Mouse (Mus musculus) stomach, embryonic 15.5 days (tissue): ENCODE measurements at regions not wholly inside any gene's neighbourhood (a gene's known extent, or its start where the extent isn't known, plus 50 kb on each side); places are given as distances from the start of the nearest gene placed in this dataset.

ENCODE experiments used
- ATAC-seq: fragments of 200-750 bp; cut with Nextera tagmentation; 2 replicates; pipeline ENCODE4 v1.8.0; 2017; ENCODE audit warnings: low read depth, moderate number of reproducible peaks, moderate TSS enrichment; ENCODE audit not compliant: insufficient read depth, low FRiP score
- H3K27ac ChIP-seq: fragments of 300-500 bp; sonication (generic); 2 replicates; pipeline ENCODE4 v1.5.1; 2015; ENCODE audit warnings: mild to moderate bottlenecking, inconsistent platforms
- H3K27me3 ChIP-seq: fragments of 300-500 bp; sonication (generic); replicated peaks from 2 replicates; pipeline ENCODE4 v1.6.1; 2015; ENCODE audit warnings: inconsistent platforms
- H3K36me3 ChIP-seq: fragments of 300-500 bp; sonication (generic); 2 replicates; pipeline ENCODE4 v1.6.1; 2015; ENCODE audit warnings: inconsistent platforms
- H3K4me1 ChIP-seq: fragments of 300-500 bp; sonication (generic); 2 replicates; pipeline ENCODE4 v1.6.1; 2015; ENCODE audit warnings: inconsistent platforms
- H3K4me2 ChIP-seq: fragments of 300-500 bp; sonication (generic); 2 replicates; pipeline ENCODE4 v1.6.1; 2015; ENCODE audit warnings: mild to moderate bottlenecking, inconsistent platforms
- H3K4me3 ChIP-seq: fragments of 300-500 bp; sonication (generic); replicated peaks from 2 replicates; pipeline ENCODE4 v1.5.1; 2015; ENCODE audit warnings: inconsistent platforms
- H3K9ac ChIP-seq: fragments of 300-500 bp; sonication (generic); 2 replicates; pipeline ENCODE4 v1.6.1; 2015; ENCODE audit warnings: inconsistent platforms
- H3K9me3 ChIP-seq: fragments of 300-500 bp; sonication (generic); 2 replicates; pipeline ENCODE4 v1.6.1; 2016; ENCODE audit warnings: inconsistent platforms
- WGBS: fragments of 180-500 bp; shearing (Covaris S2); methylation state at CpG from one replicate; pipeline ENCODE4 v1.1.7; 2015; 5-methylcytosine and 5-hydroxymethylcytosine counted together

- Histone ChIP-seq H3K4me2 (no peak overlapping the region), H3K9me3 (no peaks in the 10 kb centered on the region), H3K36me3 (no peaks in the 10 kb centered on the region), H3K27ac (no peak overlapping the region), H3K27me3 (no peaks in the 10 kb centered on the region), H3K4me1 (no peaks in the 10 kb centered on the region), H3K4me3 (no peak overlapping the region), H3K9ac (no peak overlapping the region)
- 83% methylated on average over 1 of the region's 1 CpGs for WGBS
- ATAC-seq: no peak
Observed at GRCm38 (mm10) chr2:45688996-45689395, 571.8 kb upstream of the Zeb2 start.

- Histone ChIP-seq H3K27me3 (no peaks in the 10 kb centered on the region), H3K9ac (no peak overlapping the region), H3K27ac (no peak overlapping the region), H3K9me3 (no peaks in the 10 kb centered on the region), H3K36me3 (no peaks in the 10 kb centered on the region), H3K4me3 (no peak overlapping the region), H3K4me1 (no peaks in the 10 kb centered on the region), H3K4me2 (no peak overlapping the region)
- no peak for ATAC-seq
- 76% methylated on average over 1 of the region's 1 CpGs for WGBS
Observed at GRCm38 (mm10) chr2:45681251-45681650, 564.1 kb upstream of the Zeb2 start.

GRCm38 (mm10) chr2:45679101-45679895 lies 562.1 kb upstream of the Zeb2 start:
- H3K4me2 ChIP-seq: no peak overlapping the region
- no peak for ATAC-seq
- no peaks in the 10 kb centered on the region for H3K36me3 ChIP-seq
- no peak overlapping the region for H3K4me3 ChIP-seq
- WGBS: 67% methylated on average over 10 of the region's 10 CpGs
- no peak overlapping the region for H3K9ac ChIP-seq
- H3K4me1 ChIP-seq: no peaks in the 10 kb centered on the region
- H3K27me3 ChIP-seq: no peaks in the 10 kb centered on the region
- no peak overlapping the region for H3K27ac ChIP-seq
- H3K9me3 ChIP-seq: no peaks in the 10 kb centered on the region

- WGBS: 53% methylated on average over 9 of the region's 9 CpGs
- no peak overlapping the region for H3K9ac ChIP-seq
- no peak for ATAC-seq
- no peak overlapping the region for H3K27ac ChIP-seq
- no peaks in the 10 kb centered on the region for H3K36me3 ChIP-seq
- no peak overlapping the region for H3K4me3 ChIP-seq
- H3K4me2 ChIP-seq: no peak overlapping the region
- no peaks in the 10 kb centered on the region for H3K4me1 ChIP-seq
- no peaks in the 10 kb centered on the region for H3K9me3 ChIP-seq
- H3K27me3 ChIP-seq: no peaks in the 10 kb centered on the region
Observed at GRCm38 (mm10) chr2:45678685-45679084, 561.5 kb upstream of the Zeb2 start.

- no peak for ATAC-seq
Observed at GRCm38 (mm10) chr2:45675776-45676175, 558.6 kb upstream of the Zeb2 start.

GRCm38 (mm10) chr2:45656011-45656410 lies 538.8 kb upstream of the Zeb2 start:
- H3K27me3 ChIP-seq: no peaks in the 10 kb centered on the region
- H3K4me1 ChIP-seq: no peaks in the 10 kb centered on the region
- no peaks in the 10 kb centered on the region for H3K9me3 ChIP-seq
- H3K4me3 ChIP-seq: no peak overlapping the region
- H3K9ac ChIP-seq: no peak overlapping the region
- no peaks in the 10 kb centered on the region for H3K36me3 ChIP-seq
- no peak for ATAC-seq
- H3K4me2 ChIP-seq: no peak overlapping the region
- no peak overlapping the region for H3K27ac ChIP-seq
- WGBS: 63% methylated on average over 1 of the region's 1 CpGs

More at GRCm38 (mm10) chr2:45675776-45676175, 558.6 kb upstream of the Zeb2 start:
- 97% methylated on average over 2 of the region's 2 CpGs for WGBS
- no peak overlapping the region for H3K27ac ChIP-seq
- no peak overlapping the region for H3K4me3 ChIP-seq
- H3K9ac ChIP-seq: no peak overlapping the region
- no peaks in the 10 kb centered on the region for H3K9me3 ChIP-seq
- no peaks in the 10 kb centered on the region for H3K36me3 ChIP-seq
- no peaks in the 10 kb centered on the region for H3K27me3 ChIP-seq
- no peaks in the 10 kb centered on the region for H3K4me1 ChIP-seq
- H3K4me2 ChIP-seq: no peak overlapping the region

GRCm38 (mm10) chr2:45654693-45655092 lies 537.5 kb upstream of the Zeb2 start:
- Histone ChIP-seq H3K9ac (no peak overlapping the region), H3K36me3 (no peaks in the 10 kb centered on the region), H3K27ac (no peak overlapping the region)

GRCm38 (mm10) chr2:45652977-45653376 lies 535.8 kb upstream of the Zeb2 start:
- no peak for ATAC-seq
- 78% methylated on average over 3 of the region's 3 CpGs for WGBS

More at GRCm38 (mm10) chr2:45654693-45655092, 537.5 kb upstream of the Zeb2 start:
- Histone ChIP-seq H3K4me3 (no peak overlapping the region), H3K9me3 (no peaks in the 10 kb centered on the region), H3K4me2 (no peak overlapping the region), H3K27me3 (no peaks in the 10 kb centered on the region), H3K4me1 (no peaks in the 10 kb centered on the region)
- ATAC-seq: no peak

GRCm38 (mm10) chr2:45650271-45650985 lies 533.2 kb upstream of the Zeb2 start:
- H3K9me3 ChIP-seq: no peaks in the 10 kb centered on the region
- H3K36me3 ChIP-seq: no peaks in the 10 kb centered on the region
- H3K4me1 ChIP-seq: no peaks in the 10 kb centered on the region
- 84% methylated on average over 5 of the region's 5 CpGs for WGBS
- H3K27me3 ChIP-seq: no peaks in the 10 kb centered on the region
- no peak for ATAC-seq
- no peak overlapping the region for H3K27ac ChIP-seq
- no peak overlapping the region for H3K4me3 ChIP-seq
- no peak overlapping the region for H3K4me2 ChIP-seq
- no peak overlapping the region for H3K9ac ChIP-seq

More at GRCm38 (mm10) chr2:45652977-45653376, 535.8 kb upstream of the Zeb2 start:
- Histone ChIP-seq H3K4me3 (no peak overlapping the region), H3K4me1 (no peaks in the 10 kb centered on the region), H3K9ac (no peak overlapping the region), H3K36me3 (no peaks in the 10 kb centered on the region), H3K4me2 (no peak overlapping the region), H3K27ac (no peak overlapping the region), H3K9me3 (no peaks in the 10 kb centered on the region), H3K27me3 (no peaks in the 10 kb centered on the region)

GRCm38 (mm10) chr2:45647846-45648245 lies 530.7 kb upstream of the Zeb2 start:
- Histone ChIP-seq H3K27ac (no peak overlapping the region), H3K4me3 (no peak overlapping the region), H3K27me3 (no peaks in the 10 kb centered on the region), H3K9me3 (no peaks in the 10 kb centered on the region), H3K4me1 (no peaks in the 10 kb centered on the region), H3K36me3 (no peaks in the 10 kb centered on the region), H3K4me2 (no peak overlapping the region), H3K9ac (no peak overlapping the region)
- WGBS: 91% methylated on average over 3 of the region's 3 CpGs
- no peak for ATAC-seq

- Histone ChIP-seq H3K4me1 (no peaks in the 10 kb centered on the region), H3K27ac (no peak overlapping the region), H3K27me3 (no peaks in the 10 kb centered on the region), H3K4me2 (no peak overlapping the region), H3K36me3 (no peaks in the 10 kb centered on the region), H3K4me3 (no peak overlapping the region), H3K9ac (no peak overlapping the region), H3K9me3 (no peaks in the 10 kb centered on the region)
- 73% methylated on average over 7 of the region's 7 CpGs for WGBS
- no peak for ATAC-seq
Observed at GRCm38 (mm10) chr2:45630081-45630480, 512.9 kb upstream of the Zeb2 start.

GRCm38 (mm10) chr2:45629616-45630015 lies 512.4 kb upstream of the Zeb2 start:
- Histone ChIP-seq H3K27me3 (no peaks in the 10 kb centered on the region), H3K27ac (no peak overlapping the region), H3K4me1 (no peaks in the 10 kb centered on the region), H3K4me2 (no peak overlapping the region), H3K4me3 (no peak overlapping the region), H3K36me3 (no peaks in the 10 kb centered on the region), H3K9ac (no peak overlapping the region), H3K9me3 (no peaks in the 10 kb centered on the region)
- 74% methylated on average over 3 of the region's 3 CpGs for WGBS
- ATAC-seq: no peak
